Mouse (Mus musculus): ENCODE data around the gene Olfr424. TPM values are rescaled to one million over a fixed set of nuclear protein-coding genes. Genes with fewer than 3 reads are reported as not detected.

Olfr424 gene
- polyA plus RNA-seq (2012; rRNA removed) = not detected in 2 replicates

DNA sequence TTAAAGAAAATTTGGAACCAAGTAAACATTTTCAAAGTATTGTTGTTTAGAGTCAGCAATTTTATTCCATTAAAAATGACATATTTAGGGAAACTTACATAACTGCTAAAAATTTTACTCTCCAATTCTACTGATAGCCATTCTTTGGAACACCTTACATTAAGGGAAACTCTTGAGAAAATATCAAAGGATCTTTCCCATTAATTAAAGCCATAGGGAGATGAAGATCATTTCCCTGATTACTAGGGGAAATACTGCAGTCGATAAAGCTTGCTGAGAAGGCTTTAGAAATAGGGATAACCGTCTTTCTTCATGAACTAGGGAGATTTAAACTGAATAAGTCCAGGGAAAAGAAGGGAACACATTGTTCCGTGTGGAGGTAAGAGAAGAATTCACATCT, at the start of gene Olfr424:
Gene Olfr424 (plus strand): TSS at position 301 of the 400 bp plus-strand sequence.

GRCm38 (mm10) chr1:174084031-174084430, 47.3 kb upstream of the Olfr424 start, which contains the start of gene Olfr429:
Olfr429 (plus strand) TSS chr1:174084331.

GRCm38 (mm10) chr1:174096591-174096990, 34.7 kb upstream of the Olfr424 start, which contains the start of gene Olfr427:
Olfr427 (plus strand) TSS chr1:174096891.

DNA sequence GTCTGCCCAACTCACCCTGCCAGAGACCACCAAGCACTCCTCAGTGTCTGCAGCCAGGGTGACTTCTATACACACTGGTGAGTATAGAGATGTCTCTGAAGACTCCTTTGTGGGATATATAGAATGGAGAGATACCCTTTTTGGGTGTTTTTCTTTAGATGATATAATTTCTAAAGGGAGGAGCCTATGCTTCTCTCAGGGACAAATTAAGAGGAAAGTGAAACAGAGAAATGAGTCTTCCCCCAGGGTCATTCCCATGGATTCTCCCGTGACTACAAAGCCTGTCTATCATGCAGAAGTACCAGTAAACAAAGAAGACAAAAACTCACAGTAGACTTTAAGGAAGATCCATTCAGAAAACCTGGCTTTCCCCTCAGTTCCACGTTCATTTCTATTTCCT, 10.3 kb upstream of the Olfr424 start, which contains the start of gene Olfr231:
Gene Olfr231 (minus strand): TSS at position 101 of the 400 bp plus-strand sequence.

GRCm38 (mm10) chr1:174155333-174155732, 24.0 kb downstream of the Olfr424 start, which contains the start of gene Olfr420:
Olfr420 (plus strand) TSS chr1:174155633.

DNA sequence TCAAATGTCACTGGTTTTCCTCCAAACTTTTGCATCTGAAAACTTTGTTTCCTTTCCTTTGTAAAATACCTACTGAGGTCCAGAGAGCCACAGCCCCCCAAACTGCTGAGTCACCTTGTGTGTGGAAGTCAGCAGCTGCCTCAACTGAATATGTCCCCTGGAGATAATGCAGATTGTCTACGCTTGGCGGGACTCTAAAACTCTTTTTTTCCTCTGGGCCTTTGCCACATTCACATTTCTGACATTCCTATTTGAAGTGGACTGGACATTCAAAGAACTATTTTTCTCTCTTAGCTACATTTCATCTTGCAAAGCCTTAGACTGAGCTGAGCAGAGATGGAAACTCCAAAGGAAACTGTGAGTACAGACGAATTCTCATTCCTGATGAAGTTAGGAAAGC, 41.3 kb downstream of the Olfr424 start, which contains the start of gene Spta1:
Gene Spta1 (plus strand): TSS at position 172 of the 400 bp plus-strand sequence.

Other genes with a start within 250 kb of the Olfr424 start
- 1.3 and 1.7 TPM in 2 replicates for gene Ifi211, start 218.5 kb upstream of the Olfr424 start, polyA plus RNA-seq (2012; rRNA removed)
- gene Mndal, start 189.0 kb upstream of the Olfr424 start, polyA plus RNA-seq (2012; rRNA removed) = 2.9 and 3.2 TPM in 2 replicates
- gene Ifi203, start 188.8 kb upstream of the Olfr424 start, polyA plus RNA-seq (2012; rRNA removed) = 1.5 and 2.4 TPM in 2 replicates
- gene Ifi202b, start 148.8 kb upstream of the Olfr424 start, polyA plus RNA-seq (2012; rRNA removed) = not detected in 2 replicates
- 0.52 TPM in 2 replicates for gene Ifi205, start 99.7 kb upstream of the Olfr424 start, polyA plus RNA-seq (2012; rRNA removed)
- 0.06 and 0.07 TPM in 2 replicates for gene Olfr433, start 90.8 kb upstream of the Olfr424 start, polyA plus RNA-seq (2012; rRNA removed)
- gene Olfr432, start 82.3 kb upstream of the Olfr424 start, polyA plus RNA-seq (2012; rRNA removed) = 0.01 TPM in 1 of 2 replicates, not detected in the other
- gene Olfr430, start 64.9 kb upstream of the Olfr424 start, polyA plus RNA-seq (2012; rRNA removed) = not detected in 2 replicates
- not detected in 2 replicates for gene Olfr429, start 47.2 kb upstream of the Olfr424 start, polyA plus RNA-seq (2012; rRNA removed)
- gene Olfr427, start 34.6 kb upstream of the Olfr424 start, polyA plus RNA-seq (2012; rRNA removed) = not detected in 2 replicates
- gene Olfr231, start 10.4 kb upstream of the Olfr424 start, polyA plus RNA-seq (2012; rRNA removed) = 0.02 TPM in 1 of 2 replicates, not detected in the other
- gene Olfr420, start 24.1 kb downstream of the Olfr424 start, polyA plus RNA-seq (2012; rRNA removed) = not detected in 2 replicates
- 37.1 and 44.4 TPM in 2 replicates for gene Spta1, start 41.3 kb downstream of the Olfr424 start, polyA plus RNA-seq (2012; rRNA removed)
- not detected in 2 replicates for gene Olfr419, start 120.5 kb downstream of the Olfr424 start, polyA plus RNA-seq (2012; rRNA removed)
- gene Mptx1, start 199.0 kb downstream of the Olfr424 start, polyA plus RNA-seq (2012; rRNA removed) = not detected in 2 replicates
- gene Olfr417, start 233.6 kb downstream of the Olfr424 start, polyA plus RNA-seq (2012; rRNA removed) = 0.01 TPM in 1 of 2 replicates, not detected in the other

Data from liver, embryonic 14 days (tissue).